Mouse (Mus musculus) G1E (cell line): ENCODE data around the gene Clcn2.

ENCODE experiments used
- CTCF ChIP-seq: IDR thresholded peaks from 2 replicates; pipeline ENCODE4 v1.5.1; 2012; ENCODE audit warnings: low read depth, low read length, inconsistent platforms, mixed read lengths
- POLR2AphosphoS5 ChIP-seq: IDR thresholded peaks from 2 replicates; pipeline ENCODE4 v1.6.1; 2012; ENCODE audit warnings: low read depth, low read length, inconsistent platforms; ENCODE audit not compliant: insufficient replicate concordance
- TAL1 ChIP-seq: conservative IDR thresholded peaks from 2 replicates; pipeline ENCODE4 v1.6.1; 2012; ENCODE audit warnings: low read depth, low read length, inconsistent platforms, mixed read lengths

DNA sequence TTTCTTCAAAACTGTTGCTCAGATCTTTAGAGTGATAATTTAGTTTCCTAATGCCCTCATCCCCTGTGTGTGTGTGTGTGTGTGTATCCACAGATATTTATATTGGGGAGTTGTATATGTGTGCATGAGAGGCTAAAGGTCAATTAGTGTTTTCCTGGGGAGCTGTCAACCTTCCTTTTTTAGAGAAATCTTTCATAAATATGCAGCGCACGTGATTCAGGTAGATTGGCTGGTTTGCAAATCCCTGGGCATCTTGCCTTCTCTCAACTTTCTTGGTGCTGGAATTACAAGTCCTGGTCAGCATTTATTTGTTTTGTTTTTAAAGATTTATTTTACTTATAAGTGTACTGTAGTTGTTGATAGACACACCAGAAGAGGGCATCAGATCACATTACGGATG is 47.3 kb downstream of the Clcn2 start:
- TF ChIP-seq POLR2AphosphoS5 (no peak), TAL1 (no peak), CTCF (no peak)
